Mouse (Mus musculus) midbrain, embryonic 12.5 days (tissue): ENCODE measurements around the gene Frrs1. TPM values are rescaled to one million over a fixed set of nuclear protein-coding genes. Genes with fewer than 3 reads are reported as not detected.

Source experiments
- ATAC-seq: fragments of 200-750 bp; cut with Nextera tagmentation; 2 replicates; pipeline ENCODE4 v1.8.0; 2017; ENCODE audit warnings: low read depth, moderate TSS enrichment, moderate library complexity; ENCODE audit not compliant: low FRiP score
- H3K27ac ChIP-seq: fragments of 300-500 bp; sonication (generic); replicated peaks from 2 replicates; pipeline ENCODE4 v1.5.1; 2016; ENCODE audit warnings: mild to moderate bottlenecking
- H3K27me3 ChIP-seq: fragments of 300-500 bp; sonication (generic); 2 replicates; pipeline ENCODE4 v1.6.1; 2016; ENCODE audit warnings: mild to moderate bottlenecking
- H3K36me3 ChIP-seq: fragments of 300-500 bp; sonication (generic); 2 replicates; pipeline ENCODE4 v1.6.1; 2016
- H3K4me1 ChIP-seq: fragments of 300-500 bp; sonication (generic); 2 replicates; pipeline ENCODE4 v1.6.1; 2016
- H3K4me2 ChIP-seq: fragments of 300-500 bp; sonication (generic); replicated peaks from 2 replicates; pipeline ENCODE4 v1.6.1; 2016; ENCODE audit warnings: mild to moderate bottlenecking, moderate library complexity
- H3K4me3 ChIP-seq: fragments of 300-500 bp; sonication (generic); 2 replicates; pipeline ENCODE4 v1.5.1; 2016; ENCODE audit warnings: mild to moderate bottlenecking
- H3K9ac ChIP-seq: fragments of 300-500 bp; sonication (generic); replicated peaks from 2 replicates; pipeline ENCODE4 v1.6.1; 2016; ENCODE audit warnings: mild to moderate bottlenecking, moderate library complexity
- H3K9me3 ChIP-seq: fragments of 300-500 bp; sonication (generic); 2 replicates; pipeline ENCODE4 v1.6.1; 2016; ENCODE audit warnings: mild to moderate bottlenecking
- WGBS: fragments of 180-500 bp; shearing (Covaris S2); methylation state at CpG from one replicate; pipeline ENCODE4 v1.1.7; 2016; 5-methylcytosine and 5-hydroxymethylcytosine counted together
- polyA plus RNA-seq: library from polyadenylated mRNA; unstranded; fragments of >200 nt; fragmentation: Nextera tagmentation; extraction: Ambion mirVana; gene quantifications from 2 replicates; pipeline ENCODE4 v1.2.1, GENCODE M21; 2016

The Frrs1 gene
- polyA plus RNA-seq, 1 experiment from 2014 or later: 5.7 TPM

DNA sequence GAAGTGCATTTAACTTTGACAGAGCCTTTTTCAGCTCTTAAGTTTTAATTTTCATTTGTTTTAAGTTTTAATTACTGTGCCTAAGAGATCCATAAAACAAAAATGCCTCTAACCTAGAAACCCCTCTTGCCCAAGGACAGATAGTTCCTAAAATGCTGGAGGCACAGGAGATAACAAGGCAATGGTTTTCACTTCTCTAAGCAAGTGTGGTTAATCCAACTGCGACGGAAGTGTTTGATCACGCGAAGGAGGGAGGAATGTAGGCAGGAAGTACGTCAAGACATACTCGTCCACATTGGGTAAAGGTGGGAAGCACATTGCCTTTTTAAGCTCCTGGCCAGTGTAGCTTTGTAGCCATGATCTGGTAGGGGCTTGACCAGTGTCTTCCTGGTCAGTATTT, 1.7 kb upstream of the Frrs1 start:
- Histone ChIP-seq H3K36me3 (no peaks in the 10 kb centered on the region), H3K27me3 (no peaks in the 10 kb centered on the region; the same call in 1 of the 2 replicates), H3K4me3 (no peak overlapping the region), H3K4me1 (0 out of 2 replicates have a peak, but pooled peaks cover 6% of the 10 kb centered on the region), H3K27ac (no peak overlapping the region), H3K4me2 (no peak overlapping the region), H3K9ac (no peak overlapping the region), H3K9me3 (no peaks in the 10 kb centered on the region)
- 86% methylated on average over 6 of the region's 6 CpGs for WGBS
- ATAC-seq: no peak

DNA sequence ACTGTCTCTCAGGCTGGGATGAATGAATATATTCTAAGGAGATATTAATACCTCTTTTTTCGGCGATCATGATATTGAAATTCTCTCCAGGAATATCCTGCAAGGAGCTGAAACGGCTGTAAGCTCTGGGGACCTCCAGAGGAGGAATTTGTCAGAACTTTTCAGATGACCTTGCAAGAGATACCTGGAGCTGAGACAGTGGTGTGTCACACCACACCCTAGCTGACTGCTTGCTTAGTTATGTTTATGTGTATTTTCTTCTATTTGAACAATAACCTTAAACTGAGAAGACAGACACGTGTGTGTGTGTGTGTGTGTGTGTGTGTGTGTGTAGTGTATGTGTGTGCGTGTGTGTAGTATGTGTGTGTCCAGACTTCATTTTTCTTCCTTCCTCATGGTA, 488 bp downstream of the Frrs1 start:
- H3K36me3 ChIP-seq: no peaks in the 10 kb centered on the region
- ATAC-seq: no peak
- H3K4me3 ChIP-seq: no peak overlapping the region
- no peaks in the 10 kb centered on the region; the same call in 1 of the 2 replicates for H3K27me3 ChIP-seq
- H3K27ac ChIP-seq: no peak overlapping the region
- no peak overlapping the region for H3K4me2 ChIP-seq
- H3K9me3 ChIP-seq: no peaks in the 10 kb centered on the region
- H3K4me1 ChIP-seq: 0 out of 2 replicates have a peak, but pooled peaks cover 6% of the 10 kb centered on the region
- H3K9ac ChIP-seq: no peak overlapping the region
- 87% methylated on average over 5 of the region's 5 CpGs for WGBS

DNA sequence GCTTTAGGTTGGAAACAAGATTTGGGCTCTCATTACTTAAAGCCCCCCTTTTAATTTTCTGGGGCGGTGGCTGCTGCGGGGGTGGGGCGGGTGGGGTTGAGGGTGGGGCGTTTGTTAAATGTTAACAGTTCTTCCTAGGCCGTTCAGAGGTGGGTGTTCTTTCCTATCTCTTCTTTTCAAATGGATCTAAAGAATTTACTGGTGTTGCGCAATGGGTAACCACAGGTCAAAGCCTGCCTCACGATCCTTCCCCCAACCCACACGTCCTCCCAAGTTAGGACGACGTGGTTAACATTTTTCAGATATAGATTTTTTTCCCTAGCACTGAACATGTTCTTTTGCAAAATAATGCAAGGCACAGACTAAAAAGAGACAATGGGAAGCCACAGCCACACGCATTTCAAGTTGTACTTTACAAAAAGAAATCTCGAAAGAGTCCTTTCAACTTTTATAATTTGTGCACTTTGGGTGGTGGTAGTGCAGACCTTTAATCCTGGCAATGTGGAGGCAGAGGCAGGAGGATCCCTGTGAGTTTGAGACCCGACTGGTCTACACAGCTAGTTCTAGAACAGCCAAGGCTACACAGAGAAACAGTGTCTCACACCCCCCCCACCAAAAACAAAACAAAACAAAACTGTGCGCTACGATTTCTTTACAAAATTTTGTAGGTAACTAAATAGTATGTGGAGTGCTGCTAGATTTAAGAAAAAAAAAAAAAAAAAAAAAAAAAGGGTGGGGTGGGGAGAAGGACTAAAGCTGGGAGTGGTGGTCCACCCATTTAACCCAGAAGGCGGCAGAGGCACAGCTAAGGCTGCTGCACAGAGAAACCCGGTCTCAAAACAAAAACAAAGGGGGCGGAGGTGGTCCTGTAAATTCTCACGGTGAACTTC, 1.3 kb downstream of the Frrs1 start:
- Histone ChIP-seq H3K27ac (no peak overlapping the region), H3K9ac (no peak overlapping the region), H3K36me3 (no peaks in the 10 kb centered on the region), H3K4me3 (peak overlapping the region; percentile 58; the same call in 1 of the 2 replicates), H3K27me3 (no peaks in the 10 kb centered on the region; the same call in 1 of the 2 replicates), H3K4me1 (0 out of 2 replicates have a peak, but pooled peaks cover 6% of the 10 kb centered on the region), H3K4me2 (peak overlapping the region; percentile 86), H3K9me3 (no peaks in the 10 kb centered on the region)
- WGBS: 76% methylated on average over 19 of the region's 19 CpGs
- ATAC-seq: peak; percentile 32; the same call in 1 of the 2 replicates

DNA sequence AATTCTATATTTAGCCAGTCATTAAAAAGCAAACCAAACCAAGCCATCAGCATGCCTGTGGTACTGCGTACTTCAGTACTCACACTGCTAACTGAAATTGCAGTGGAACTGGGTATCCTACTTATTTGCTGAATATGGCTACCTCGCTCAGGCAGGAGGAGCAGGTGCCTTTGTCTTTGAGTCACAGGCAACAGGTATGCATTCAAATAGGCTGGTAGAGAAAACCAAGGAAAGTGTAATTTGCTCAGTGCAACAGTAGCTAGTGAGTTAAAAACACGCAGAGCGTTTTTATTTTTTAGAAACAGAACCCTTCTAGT, 1.9 kb downstream of the Frrs1 start:
- Histone ChIP-seq H3K27me3 (no peaks in the 10 kb centered on the region; the same call in 1 of the 2 replicates), H3K4me1 (0 out of 2 replicates have a peak, but pooled peaks cover 6% of the 10 kb centered on the region), H3K4me3 (peak overlapping the region; percentile 58), H3K36me3 (no peaks in the 10 kb centered on the region), H3K27ac (no peak overlapping the region), H3K9ac (peak overlapping the region; percentile 63), H3K4me2 (peak overlapping the region; percentile 86), H3K9me3 (no peaks in the 10 kb centered on the region)
- WGBS: 15% methylated on average over 4 of the region's 4 CpGs
- peak; percentile 42; the same call in 1 of the 2 replicates for ATAC-seq

DNA sequence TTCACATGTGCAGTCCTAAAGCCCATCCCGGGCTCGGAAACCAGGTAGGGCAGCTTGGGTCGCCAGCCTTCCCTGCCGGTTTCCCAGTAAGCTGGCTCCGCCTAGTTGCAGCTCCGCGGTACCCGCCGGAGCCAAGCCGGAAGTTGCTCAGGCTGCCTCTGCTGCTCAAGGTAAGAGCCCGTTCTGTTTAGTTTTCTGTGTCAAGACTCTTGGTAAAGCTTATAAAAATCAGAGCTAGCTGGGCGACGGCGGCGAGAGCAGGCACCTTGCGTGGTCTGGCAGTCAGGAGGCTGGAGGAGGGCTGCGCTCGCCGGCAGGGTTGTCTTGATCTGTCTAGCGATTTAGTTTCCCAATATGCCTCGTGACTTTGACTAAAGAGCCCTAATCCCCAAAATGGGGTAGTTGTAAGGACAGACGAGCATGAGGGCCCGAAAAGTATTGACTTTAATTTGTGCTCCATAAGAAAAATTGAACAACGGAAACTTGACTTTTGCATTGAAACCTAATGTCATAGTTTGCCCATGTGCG, 2.3 kb downstream of the Frrs1 start:
- no peak overlapping the region for H3K27ac ChIP-seq
- peak overlapping the region; percentile 63 for H3K9ac ChIP-seq
- ATAC-seq: peak; percentile 82; the same call in 1 of the 2 replicates
- H3K27me3 ChIP-seq: no peaks in the 10 kb centered on the region; the same call in 1 of the 2 replicates
- 0 out of 2 replicates have a peak, but pooled peaks cover 6% of the 10 kb centered on the region for H3K4me1 ChIP-seq
- no peaks in the 10 kb centered on the region for H3K9me3 ChIP-seq
- 4% methylated on average over 25 of the region's 25 CpGs for WGBS
- peak overlapping the region; percentile 86 for H3K4me2 ChIP-seq
- H3K4me3 ChIP-seq: peak overlapping the region; percentile 58
- no peaks in the 10 kb centered on the region for H3K36me3 ChIP-seq

DNA sequence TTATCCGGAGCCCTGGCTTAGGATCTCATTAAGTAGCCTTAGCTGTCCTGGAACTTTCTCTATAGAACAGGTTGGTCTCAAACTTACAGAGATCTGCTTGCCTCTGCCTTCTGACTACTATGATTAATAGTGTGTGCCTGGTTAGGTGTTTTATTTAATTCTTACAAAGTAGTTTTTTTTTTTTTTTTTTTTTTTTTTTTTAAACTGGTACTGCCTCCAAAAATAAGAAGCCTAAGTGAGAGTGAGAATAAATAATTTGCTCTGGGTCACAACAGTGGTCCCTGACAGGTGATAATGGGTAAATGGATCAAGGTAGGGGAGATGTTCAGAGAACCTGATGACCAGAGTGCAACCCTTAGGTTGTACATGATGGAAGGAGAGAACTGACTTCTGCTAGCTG, 3.4 kb downstream of the Frrs1 start:
- WGBS: 75% methylated on average over 1 of the region's 1 CpGs
- Histone ChIP-seq H3K27ac (no peak overlapping the region), H3K9ac (no peak overlapping the region), H3K36me3 (no peaks in the 10 kb centered on the region), H3K9me3 (no peaks in the 10 kb centered on the region), H3K4me3 (no peak overlapping the region), H3K4me1 (0 out of 2 replicates have a peak, but pooled peaks cover 6% of the 10 kb centered on the region), H3K27me3 (no peaks in the 10 kb centered on the region; the same call in 1 of the 2 replicates), H3K4me2 (no peak overlapping the region)
- ATAC-seq: no peak

DNA sequence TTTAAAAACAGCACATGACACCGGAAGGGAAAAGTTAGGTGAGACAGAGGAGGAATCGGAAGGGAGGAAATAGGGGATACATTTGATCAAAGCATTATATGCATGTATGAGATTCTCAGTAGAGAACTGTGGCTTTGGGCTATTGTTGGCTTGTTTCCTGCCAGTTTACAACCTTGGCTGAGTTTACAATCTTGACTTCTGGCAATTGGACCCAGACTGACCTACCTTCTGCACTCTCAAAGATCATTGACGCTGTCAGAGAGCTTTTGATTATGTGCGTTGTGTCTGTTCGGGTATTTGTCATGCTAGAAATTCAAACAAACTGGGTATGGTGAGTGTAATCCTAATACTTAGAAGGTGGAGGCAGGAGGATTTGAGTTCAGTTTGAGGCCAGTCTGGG, 5.2 kb downstream of the Frrs1 start:
- 0 out of 2 replicates have a peak, but pooled peaks cover 6% of the 10 kb centered on the region for H3K4me1 ChIP-seq
- H3K36me3 ChIP-seq: no peaks in the 10 kb centered on the region
- H3K9me3 ChIP-seq: no peaks in the 10 kb centered on the region
- H3K27me3 ChIP-seq: no peaks in the 10 kb centered on the region; the same call in 1 of the 2 replicates
- H3K4me3 ChIP-seq: no peak overlapping the region
- no peak for ATAC-seq
- no peak overlapping the region for H3K27ac ChIP-seq
- WGBS: 93% methylated on average over 5 of the region's 5 CpGs
- H3K4me2 ChIP-seq: no peak overlapping the region
- H3K9ac ChIP-seq: no peak overlapping the region

DNA sequence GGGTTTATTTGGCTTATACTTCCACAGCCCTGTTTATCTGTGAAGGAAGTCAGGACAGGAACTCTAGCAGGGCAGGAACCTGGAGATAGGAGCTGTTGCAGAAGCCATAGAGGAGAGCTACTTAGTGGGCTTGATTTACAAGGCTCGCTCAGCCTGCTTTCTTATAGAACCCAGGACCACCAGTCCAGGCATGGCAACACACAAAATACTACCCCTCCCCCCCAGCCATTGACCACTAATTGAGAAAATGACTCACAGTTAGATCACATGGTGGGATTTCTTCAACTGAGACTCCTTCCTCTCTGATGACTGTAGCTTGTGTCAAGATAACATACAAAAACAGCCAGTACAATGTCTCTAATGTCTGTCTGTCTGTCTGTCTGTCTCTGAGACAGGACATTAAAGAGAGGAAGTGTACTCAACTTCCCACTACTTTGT, 6.0 kb downstream of the Frrs1 start:
- no peak overlapping the region for H3K9ac ChIP-seq
- H3K9me3 ChIP-seq: no peaks in the 10 kb centered on the region
- H3K4me1 ChIP-seq: 0 out of 2 replicates have a peak, but pooled peaks cover 6% of the 10 kb centered on the region
- H3K27ac ChIP-seq: no peak overlapping the region
- no peak for ATAC-seq
- WGBS: 89% methylated on average over 1 of the region's 1 CpGs
- no peak overlapping the region for H3K4me3 ChIP-seq
- H3K36me3 ChIP-seq: no peaks in the 10 kb centered on the region
- no peak overlapping the region for H3K4me2 ChIP-seq
- no peaks in the 10 kb centered on the region; the same call in 1 of the 2 replicates for H3K27me3 ChIP-seq

DNA sequence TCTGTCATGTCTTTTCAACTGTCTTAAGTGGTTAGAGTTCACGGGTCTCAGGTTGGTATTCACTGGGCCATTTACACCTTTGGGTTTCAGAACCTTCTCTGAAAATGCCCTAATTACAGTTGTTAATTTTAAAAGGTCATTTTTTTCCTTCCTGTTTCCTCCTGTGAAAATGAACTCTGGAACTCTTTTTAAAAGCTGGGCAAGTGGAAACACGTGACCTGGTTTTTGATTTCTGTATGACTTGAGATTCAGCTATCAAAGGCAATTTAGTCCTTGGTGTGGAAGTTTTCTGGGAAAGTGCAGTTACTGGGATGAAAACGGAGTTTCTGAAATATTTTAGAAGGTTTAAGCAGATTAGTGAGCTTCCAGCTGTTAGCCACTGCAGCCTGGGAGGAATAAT, 11.1 kb downstream of the Frrs1 start:
- 45% methylated on average over 3 of the region's 3 CpGs for WGBS
- Histone ChIP-seq H3K27me3 (no peaks in the 10 kb centered on the region), H3K36me3 (no peaks in the 10 kb centered on the region), H3K4me1 (no peaks in the 10 kb centered on the region), H3K4me3 (no peak overlapping the region), H3K27ac (no peak overlapping the region), H3K9ac (no peak overlapping the region), H3K9me3 (no peaks in the 10 kb centered on the region), H3K4me2 (no peak overlapping the region)
- no peak for ATAC-seq

DNA sequence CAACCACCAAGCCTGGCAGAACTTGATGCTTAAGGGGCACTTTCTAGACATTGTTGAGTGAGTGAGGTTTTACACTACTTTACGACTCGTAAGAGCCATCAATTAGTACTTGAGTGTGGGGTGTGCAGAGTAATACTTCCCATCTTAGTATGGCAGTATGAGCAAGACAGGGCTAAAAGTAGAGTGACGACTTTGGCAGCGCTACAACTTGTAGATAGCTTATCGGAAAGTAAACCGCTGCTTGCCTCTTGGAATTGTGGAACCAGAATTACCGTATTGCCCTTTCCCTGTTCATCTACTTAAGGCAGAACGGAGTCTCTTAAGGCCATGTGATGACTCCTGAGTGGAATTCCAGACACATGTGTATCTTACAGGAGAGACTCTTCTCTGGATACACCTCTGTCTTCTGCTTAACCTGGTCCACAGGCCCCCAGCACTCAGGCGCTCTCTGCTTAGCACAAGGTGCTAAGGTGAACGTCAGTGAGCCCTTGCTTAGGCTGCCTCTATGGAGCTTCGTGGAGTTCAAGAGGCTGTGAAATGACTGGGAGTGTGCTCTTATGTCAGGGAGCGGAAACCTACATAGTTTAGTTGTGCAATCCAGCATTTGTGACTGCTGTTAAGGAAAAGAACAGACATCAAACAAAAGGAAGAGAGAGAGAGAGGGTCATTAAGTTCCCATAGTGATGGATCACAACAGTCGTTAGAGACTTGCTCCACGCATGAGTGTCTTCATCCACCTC, 23.1 kb downstream of the Frrs1 start:
- no peak overlapping the region for H3K9ac ChIP-seq
- no peak for ATAC-seq
- no peaks in the 10 kb centered on the region for H3K27me3 ChIP-seq
- no peak overlapping the region for H3K4me3 ChIP-seq
- H3K27ac ChIP-seq: no peak overlapping the region
- no peaks in the 10 kb centered on the region for H3K9me3 ChIP-seq
- H3K36me3 ChIP-seq: no peaks in the 10 kb centered on the region
- 92% methylated on average over 14 of the region's 14 CpGs for WGBS
- H3K4me1 ChIP-seq: no peaks in the 10 kb centered on the region
- no peak overlapping the region for H3K4me2 ChIP-seq

DNA sequence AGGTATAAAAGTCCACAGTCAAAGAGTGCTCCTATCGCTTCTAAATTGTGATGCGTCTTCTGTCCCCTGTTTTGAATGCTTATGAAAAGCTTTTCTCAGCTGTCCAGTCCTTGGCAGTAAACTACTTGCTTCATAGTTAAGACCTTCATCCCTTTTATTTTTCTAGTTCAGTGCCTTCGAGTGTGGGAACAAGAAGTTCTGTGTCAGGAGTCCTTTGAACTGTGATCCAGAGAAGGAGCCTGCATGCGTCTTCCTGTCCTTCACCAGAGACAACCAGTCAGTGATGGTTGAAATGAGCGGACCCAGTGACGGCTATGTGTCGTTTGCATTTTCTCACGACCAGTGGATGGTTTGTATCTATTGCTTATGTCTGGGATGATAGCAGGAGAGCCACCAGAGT, 25.7 kb downstream of the Frrs1 start:
- no peak for ATAC-seq
- Histone ChIP-seq H3K4me3 (no peak overlapping the region), H3K9ac (no peak overlapping the region), H3K27me3 (no peaks in the 10 kb centered on the region), H3K4me1 (no peaks in the 10 kb centered on the region), H3K9me3 (no peaks in the 10 kb centered on the region), H3K4me2 (no peak overlapping the region), H3K27ac (no peak overlapping the region), H3K36me3 (no peaks in the 10 kb centered on the region)
- 93% methylated on average over 8 of the region's 8 CpGs for WGBS
